Mouse (Mus musculus) cerebellum, adult (tissue): ENCODE data around the gene Myh9.

Experiments used
- ATAC-seq: cut with Nextera tagmentation; 2 replicates; pipeline ENCODE4 v1.9.2; 2017; ENCODE audit warnings: mild to moderate bottlenecking, moderate library complexity, mixed read lengths; ENCODE audit not compliant: insufficient number of reproducible peaks, low FRiP score, low TSS enrichment

Gene Myh9

GRCm38 (mm10) chr15:77831138-77831579, 10.8 kb downstream of the Myh9 start:
- no peak for ATAC-seq

GRCm38 (mm10) chr15:77830481-77831137, 11.4 kb downstream of the Myh9 start:
- ATAC-seq: no peak

GRCm38 (mm10) chr15:77829542-77829941, 12.4 kb downstream of the Myh9 start:
- ATAC-seq: no peak

GRCm38 (mm10) chr15:77828910-77829309, 13.1 kb downstream of the Myh9 start:
- ATAC-seq: no peak

GRCm38 (mm10) chr15:77828242-77828641, 13.7 kb downstream of the Myh9 start:
- no peak for ATAC-seq

GRCm38 (mm10) chr15:77827794-77828193, 14.2 kb downstream of the Myh9 start:
- ATAC-seq: peak; percentile 56; the same call in 1 of the 2 replicates

- ATAC-seq: no peak
Observed at GRCm38 (mm10) chr15:77827379-77827778, 14.6 kb downstream of the Myh9 start.

GRCm38 (mm10) chr15:77825382-77825781, 16.6 kb downstream of the Myh9 start:
- no peak for ATAC-seq

GRCm38 (mm10) chr15:77824321-77824720, 17.7 kb downstream of the Myh9 start:
- no peak for ATAC-seq

- ATAC-seq: no peak
Observed at GRCm38 (mm10) chr15:77823634-77824033, 18.3 kb downstream of the Myh9 start.

GRCm38 (mm10) chr15:77823196-77823595, 18.8 kb downstream of the Myh9 start:
- no peak for ATAC-seq

GRCm38 (mm10) chr15:77822671-77823070, 19.3 kb downstream of the Myh9 start:
- ATAC-seq: no peak

GRCm38 (mm10) chr15:77822057-77822466, 19.9 kb downstream of the Myh9 start:
- no peak for ATAC-seq

- no peak for ATAC-seq
Observed at GRCm38 (mm10) chr15:77821424-77821823, 20.6 kb downstream of the Myh9 start.

- no peak for ATAC-seq
Observed at GRCm38 (mm10) chr15:77820480-77821163, 21.4 kb downstream of the Myh9 start.

GRCm38 (mm10) chr15:77819894-77820387, 22.0 kb downstream of the Myh9 start:
- ATAC-seq: peak; percentile 74

- no peak for ATAC-seq
Observed at GRCm38 (mm10) chr15:77818556-77819158, 23.3 kb downstream of the Myh9 start.

GRCm38 (mm10) chr15:77817417-77817816, 24.6 kb downstream of the Myh9 start:
- no peak for ATAC-seq

GRCm38 (mm10) chr15:77816601-77816950, 25.4 kb downstream of the Myh9 start:
- ATAC-seq: no peak

- no peak for ATAC-seq
Observed at GRCm38 (mm10) chr15:77815867-77816600, 25.9 kb downstream of the Myh9 start.
